Mouse (Mus musculus): ENCODE measurements around the gene Ncln.

Ncln gene

GRCm38 (mm10) chr10:81496264-81496901, at the start of gene Ncln:
Ncln (minus strand) TSS chr10:81496392.
- DNase-seq: peak; percentile 99

- peak; percentile 100 for DNase-seq
Observed at GRCm38 (mm10) chr10:81545161-81545747, 49.1 kb upstream of the Ncln start, which contains the start of gene Gna11. Gna11 (minus strand) TSS chr10:81545190.

DNA sequence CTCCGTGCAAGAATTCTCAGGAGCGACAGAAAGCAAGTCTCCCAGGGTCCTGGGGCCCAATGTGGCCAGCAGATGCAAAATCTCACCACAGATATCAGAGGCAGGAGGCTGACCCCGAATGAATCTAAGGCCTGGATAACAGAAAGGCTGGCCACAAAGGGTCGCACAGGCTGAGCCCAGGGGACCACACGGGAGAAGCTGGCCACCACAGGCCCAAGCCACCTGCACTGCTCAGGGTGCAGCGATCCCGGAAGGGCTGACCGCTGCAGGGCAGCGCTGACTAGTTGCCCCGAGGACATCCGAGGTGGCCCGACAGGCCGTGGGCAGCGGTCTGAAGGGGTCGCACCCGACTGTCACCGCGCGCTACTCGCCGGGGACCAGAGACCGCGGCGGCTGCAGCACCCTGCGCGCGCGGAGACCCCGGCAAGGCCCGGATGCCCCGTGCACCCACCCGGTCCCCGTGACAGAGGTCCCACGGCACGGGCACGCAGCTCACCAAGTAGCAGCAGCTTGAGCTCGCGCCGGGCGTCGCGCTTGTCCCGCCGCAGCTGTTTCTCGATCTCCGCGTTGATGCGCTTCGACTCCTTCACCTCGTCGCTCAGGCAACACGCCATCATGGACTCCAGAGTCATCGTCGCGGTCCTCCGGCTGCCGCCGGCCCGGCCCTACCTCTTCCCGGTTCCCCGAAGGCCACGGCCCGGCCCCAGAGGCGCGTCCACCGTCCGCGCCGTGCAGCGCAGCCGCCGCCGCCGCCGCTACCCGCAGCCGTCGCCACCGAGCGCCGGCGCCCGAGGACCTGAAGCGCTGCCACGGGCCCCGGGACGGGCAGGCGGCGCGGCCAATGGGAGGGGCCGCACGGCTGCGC, 48.3 kb upstream of the Ncln start:
- no peak for DNase-seq

- DNase-seq: no peak
Observed at GRCm38 (mm10) chr10:81543633-81544032, 47.4 kb upstream of the Ncln start.

DNA sequence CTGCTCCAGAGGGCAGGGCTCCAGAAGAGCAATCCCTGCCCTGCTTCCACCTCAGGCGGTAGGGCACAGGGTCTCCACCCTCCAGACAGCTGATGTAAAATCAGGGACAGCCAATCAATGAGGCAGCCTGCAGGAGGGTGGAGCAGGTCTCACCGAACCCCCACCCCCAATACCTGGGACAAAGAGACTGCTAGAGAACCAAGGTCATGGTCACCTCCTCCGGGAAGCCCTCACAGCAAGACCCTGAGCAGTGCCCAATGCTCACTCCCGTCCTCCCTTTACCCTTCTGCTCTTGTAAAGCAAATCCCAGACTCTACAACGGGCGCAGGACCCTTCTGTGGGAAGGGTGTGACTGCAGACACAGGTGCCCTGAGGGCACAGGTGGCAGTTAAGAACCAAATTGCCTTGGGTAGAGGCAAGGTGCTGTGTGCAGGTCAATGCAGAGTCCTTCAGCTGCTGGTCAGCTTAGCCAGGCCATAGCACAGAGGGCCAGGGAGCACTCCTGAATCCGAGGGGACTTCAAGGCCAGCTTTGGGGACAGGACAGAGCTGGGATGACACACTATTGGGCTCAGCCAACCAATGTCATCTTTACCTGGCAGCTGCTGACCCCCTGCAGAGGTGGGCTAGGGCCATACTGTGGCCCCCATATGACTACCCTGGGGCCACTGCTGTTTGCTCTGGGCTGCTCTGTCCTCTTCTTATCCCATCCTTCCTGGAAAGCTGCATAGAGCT, 46.7 kb upstream of the Ncln start:
- DNase-seq: no peak

DNA sequence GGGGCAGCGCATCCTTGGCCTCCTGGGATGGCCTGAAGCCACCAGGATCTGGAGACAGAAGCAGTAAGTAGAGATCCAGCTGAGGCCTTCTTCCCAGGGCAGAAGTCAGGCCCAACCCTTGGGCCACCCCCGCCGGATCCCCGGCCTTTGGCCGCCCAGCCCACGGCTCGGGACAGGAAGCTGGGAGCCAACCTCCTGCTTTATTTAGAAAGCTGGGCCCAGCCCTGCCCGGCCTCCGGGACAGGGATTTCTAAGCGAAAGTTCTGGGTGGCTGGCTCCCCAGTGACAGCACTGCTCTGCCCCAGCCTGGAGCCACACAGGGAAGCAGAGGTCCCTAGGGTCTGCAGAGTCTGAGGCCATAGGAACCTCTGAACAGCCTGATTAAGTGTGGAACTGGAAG, 45.6 kb upstream of the Ncln start:
- DNase-seq: peak; percentile 80

DNA sequence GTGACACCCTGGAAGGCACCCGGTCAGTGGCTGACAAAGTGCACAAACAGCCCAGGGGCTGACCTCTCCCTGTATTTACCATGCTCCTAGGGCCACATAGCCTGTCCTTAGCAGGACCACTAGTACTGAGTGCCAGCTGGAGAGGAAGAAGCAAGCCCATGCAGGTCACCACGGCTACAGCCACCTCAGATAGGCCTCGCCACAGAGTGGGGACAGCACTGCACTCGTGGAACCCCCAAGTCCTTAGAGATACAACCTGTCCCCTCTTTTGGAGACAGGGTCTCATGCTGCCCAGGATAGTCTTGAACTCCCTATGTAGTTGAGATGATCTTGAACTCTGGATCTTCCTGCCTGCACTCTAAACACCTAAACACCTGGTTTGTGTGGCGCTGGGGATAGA, 45.2 kb upstream of the Ncln start:
- DNase-seq: no peak

- DNase-seq: no peak
Observed at GRCm38 (mm10) chr10:81538321-81539048, 42.3 kb upstream of the Ncln start.

DNA sequence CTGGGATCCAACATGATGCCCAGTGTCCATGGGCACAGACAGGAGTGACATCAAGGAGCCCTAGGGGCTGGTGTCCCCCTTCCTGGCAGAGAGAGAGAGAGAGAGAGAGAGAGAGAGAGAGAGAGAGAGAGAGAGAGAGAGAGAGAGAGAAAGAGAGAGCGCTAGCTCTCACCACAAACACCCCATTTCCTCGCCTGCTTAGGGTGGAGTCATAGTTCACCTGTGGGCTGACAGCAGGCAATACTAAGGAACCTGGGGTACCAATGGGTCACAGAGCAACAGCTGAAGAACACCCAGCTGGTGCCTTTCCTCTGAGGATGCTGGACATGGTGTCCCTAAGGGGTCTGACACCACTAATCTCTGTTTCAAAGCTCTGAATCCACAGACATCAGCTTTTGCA, 41.2 kb upstream of the Ncln start:
- no peak for DNase-seq

GRCm38 (mm10) chr10:81536734-81537133, 40.5 kb upstream of the Ncln start:
- peak; percentile 53 for DNase-seq

- no peak for DNase-seq
Observed at GRCm38 (mm10) chr10:81534826-81535225, 38.6 kb upstream of the Ncln start.

DNA sequence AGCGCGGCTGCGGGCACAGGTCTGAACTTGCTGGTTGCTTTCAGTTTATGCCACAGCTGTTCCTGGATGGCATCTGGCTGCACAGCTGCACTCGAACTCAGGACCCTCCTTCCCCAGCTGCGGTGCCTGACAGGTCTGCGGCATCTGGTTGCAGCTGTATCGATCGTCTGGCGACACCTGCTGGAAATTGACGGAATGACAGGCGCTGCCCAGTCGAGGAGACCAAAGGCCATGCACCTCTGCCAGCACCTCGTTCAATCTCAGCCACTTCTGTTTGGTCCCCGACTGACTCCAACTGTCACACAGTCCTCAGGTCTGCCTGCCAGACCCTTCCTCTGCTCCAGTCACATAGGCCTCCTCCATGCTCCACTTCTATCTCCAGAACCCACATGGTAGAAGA, 30.6 kb upstream of the Ncln start:
- peak; percentile 87 for DNase-seq

GRCm38 (mm10) chr10:81525017-81525694, 29.0 kb upstream of the Ncln start:
- DNase-seq: peak; percentile 43

- DNase-seq: peak; percentile 50
Observed at GRCm38 (mm10) chr10:81524051-81524605, 27.9 kb upstream of the Ncln start, which contains the start of gene Gna15. Gna15 (minus strand) TSS chr10:81524225.

DNA sequence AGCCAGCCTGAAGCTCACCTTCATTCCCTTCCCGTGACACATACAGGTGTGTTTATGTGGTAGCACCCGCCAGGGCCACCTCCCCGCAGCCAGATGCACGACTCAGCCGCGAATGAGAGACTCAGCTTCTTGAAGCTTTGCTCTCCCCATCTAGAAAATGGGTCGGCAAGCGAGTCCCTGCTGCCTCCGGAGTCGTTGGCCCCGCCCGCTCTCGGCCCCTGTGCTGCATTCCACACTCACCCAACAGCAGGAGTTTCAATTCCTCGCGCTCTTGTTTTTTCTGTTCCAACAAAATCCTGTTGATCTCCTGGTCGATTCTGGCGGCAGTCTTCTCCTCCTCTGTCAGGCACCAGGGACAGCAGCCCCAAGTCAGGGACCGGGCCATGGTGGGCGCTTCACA, 27.4 kb upstream of the Ncln start:
- peak; percentile 45 for DNase-seq

- no peak for DNase-seq
Observed at GRCm38 (mm10) chr10:81523142-81523541, 26.9 kb upstream of the Ncln start.

DNA sequence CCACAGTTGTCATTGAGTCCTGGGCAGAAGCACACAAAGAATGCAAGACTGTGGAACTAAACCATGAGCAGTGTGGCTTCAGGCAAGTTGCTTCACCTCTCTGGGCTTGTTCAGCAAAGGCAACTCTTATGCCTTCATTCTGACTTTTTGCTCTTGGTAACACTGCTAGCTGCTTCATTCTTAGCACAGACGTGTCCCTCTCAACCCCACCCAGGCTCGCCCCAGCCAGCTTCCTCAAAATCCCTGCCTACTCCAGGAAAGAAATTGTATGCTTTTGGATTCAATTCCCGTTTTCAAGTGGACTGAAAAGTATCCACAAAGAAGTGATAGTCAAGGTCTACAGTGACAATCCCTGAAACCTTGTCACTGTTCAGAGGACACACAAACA, 23.8 kb upstream of the Ncln start:
- DNase-seq: no peak

DNA sequence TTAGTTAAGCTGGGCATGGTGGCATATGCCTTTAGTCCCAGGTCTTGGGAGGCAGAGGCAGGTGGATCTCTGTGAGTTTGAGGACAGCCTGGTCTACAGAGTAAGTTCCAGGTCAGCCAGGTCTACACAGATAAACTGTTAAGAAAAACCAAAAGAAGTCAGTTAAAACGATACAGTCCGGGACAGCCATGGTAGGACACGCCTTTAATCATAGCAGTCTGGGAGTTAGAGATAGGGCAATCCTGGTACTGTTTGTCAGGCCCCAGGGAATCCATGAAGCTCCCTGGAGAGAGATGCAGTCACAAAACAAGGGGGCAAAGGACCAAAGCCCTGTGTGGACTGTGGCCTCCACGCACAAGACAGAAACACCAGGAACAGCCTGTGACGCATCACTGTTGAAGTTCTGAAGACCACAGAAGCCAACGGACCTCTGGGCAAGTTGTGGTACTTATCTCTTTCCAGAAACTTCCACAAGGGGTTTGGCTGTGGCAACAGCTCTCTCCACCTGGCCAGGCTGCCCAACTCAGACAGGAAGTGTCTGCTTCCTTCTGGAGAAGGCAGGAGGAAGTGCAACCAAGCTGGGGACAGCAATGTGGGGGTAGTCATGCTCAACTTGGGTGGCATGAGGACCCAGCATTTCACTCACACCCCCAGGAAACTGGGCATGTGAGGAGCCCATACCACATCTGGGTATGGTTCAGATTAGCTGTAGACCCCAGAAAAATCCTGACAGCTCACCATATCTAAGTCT, 23.2 kb upstream of the Ncln start:
- DNase-seq: peak; percentile 34

GRCm38 (mm10) chr10:81518546-81518945, 22.4 kb upstream of the Ncln start:
- DNase-seq: peak; percentile 83

- DNase-seq: no peak
Observed at GRCm38 (mm10) chr10:81517227-81517626, 21.0 kb upstream of the Ncln start.

DNA sequence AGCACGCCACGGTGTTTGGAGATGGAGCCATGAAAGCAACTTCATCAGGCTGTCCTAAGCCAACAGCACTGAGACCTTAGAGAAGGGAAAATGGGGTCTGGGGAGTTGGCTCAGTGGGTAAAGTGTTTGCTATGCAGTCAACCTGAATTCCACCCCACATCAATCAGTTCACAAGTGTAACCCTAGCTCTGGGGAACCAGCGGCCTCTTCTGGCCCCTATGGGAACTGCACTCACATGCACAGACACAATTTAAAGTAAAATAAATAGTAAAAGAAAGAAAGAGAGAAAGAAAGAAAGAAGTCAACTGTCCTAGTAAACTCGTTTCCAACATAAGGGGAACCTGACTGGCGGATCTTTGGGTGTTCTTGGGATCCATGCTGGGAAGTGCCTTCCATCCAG, 17.6 kb upstream of the Ncln start:
- DNase-seq: no peak

Data from lung, postnatal 10 days (tissue).